8 mouse cellular contexts compared by ENCODE assay signal in genomic region chr1:75192452-75192851, GRCm38 (mm10). TPM values are rescaled to one million over a fixed set of nuclear protein-coding genes. Genes with fewer than 3 reads are reported as not detected.
DNase-seq lines count a peak whose midpoint lies in the region; ATAC-seq and TF ChIP-seq lines count a peak whose summit lies in the region.

No protein-coding gene starts in this region.

- H3K4me1 ChIP-seq in ES-E14 (ENCODE audit: control insufficient read depth in 2 of 2, insufficient read depth in 2 of 2, low read length in 2 of 2, poor library complexity in 1 of 2) = peaks cover 2 to 6% of the 10 kb centered on the region in 2 experiments; a peak in 1 of 4 replicates
- H3K4me1 ChIP-seq in embryonic fibroblast, embryonic 13.5 days (ENCODE audit: control insufficient read depth, insufficient read depth, low read length) = 0 out of 2 replicates have a peak, but pooled peaks cover 5% of the 10 kb centered on the region
- peaks cover 27% of the 10 kb centered on the region for H3K4me1 ChIP-seq in hindbrain, embryonic 13.5 days (replicated peaks)
- peaks cover 13% of the 10 kb centered on the region for H3K4me1 ChIP-seq in liver, adult 2 months (ENCODE audit: control insufficient read depth, insufficient read depth, low read length)
- peaks cover 27% of the 10 kb centered on the region for H3K4me1 ChIP-seq in midbrain, embryonic 15.5 days

- whole genome bisulfite sequencing in hindbrain, embryonic 13.5 days = under 1% methylated on average over 19 of the region's 19 CpGs
- under 1% methylated on average over 19 of the region's 19 CpGs for WGBS in liver, adult 2 months
- under 1% methylated on average over 19 of the region's 19 CpGs for WGBS in midbrain, embryonic 15.5 days

- H3K27me3 ChIP-seq in hindbrain, embryonic 13.5 days = no peaks in the 10 kb centered on the region
- H3K27me3 ChIP-seq in liver, adult 2 months (ENCODE audit: control insufficient read depth, insufficient read depth, low read length) = no peaks in the 10 kb centered on the region
- no peaks in the 10 kb centered on the region for H3K27me3 ChIP-seq in midbrain, embryonic 15.5 days (replicated peaks)

- peaks cover 11% of the 10 kb centered on the region for H3K36me3 ChIP-seq in ES-E14 (ENCODE audit: control insufficient read depth, insufficient read depth, low read length, poor library complexity, severe bottlenecking)
- peaks cover 52% of the 10 kb centered on the region for H3K36me3 ChIP-seq in hindbrain, embryonic 13.5 days
- H3K36me3 ChIP-seq in liver, adult 2 months (ENCODE audit: control insufficient read depth, insufficient read depth, low read length) = peaks cover 34% of the 10 kb centered on the region
- H3K36me3 ChIP-seq in midbrain, embryonic 15.5 days (replicated peaks) = peaks cover 9% of the 10 kb centered on the region

- peak overlapping the region; percentile 88 to 89 for H3K4me3 ChIP-seq in ES-E14 (ENCODE audit: insufficient read depth in 1 of 2, low read depth in 1 of 2, low read length in 2 of 2, poor library complexity in 1 of 2, severe bottlenecking in 1 of 2)
- H3K4me3 ChIP-seq in embryonic fibroblast, embryonic 13.5 days (ENCODE audit: insufficient read depth, low read length) = peak overlapping the region; percentile 74
- peak overlapping the region; percentile 78 for H3K4me3 ChIP-seq in hindbrain, embryonic 13.5 days
- H3K4me3 ChIP-seq in liver, adult 2 months (ENCODE audit: insufficient read depth, low read depth, low read length) = peak overlapping the region; percentile 86
- H3K4me3 ChIP-seq in midbrain, embryonic 15.5 days = peak overlapping the region; percentile 69

- ATAC-seq in cerebellum, adult (ENCODE audit: insufficient number of reproducible peaks, low FRiP score, low TSS enrichment) = 0 out of 2 replicates have a peak, but pooled peaks have one; percentile 13
- peak; percentile 4; the same call in 1 of the 2 replicates for ATAC-seq in hindbrain, embryonic 13.5 days (ENCODE audit: low FRiP score)
- ATAC-seq in midbrain, embryonic 15.5 days (replicated peaks) = peak; percentile 32

- H3K79me2 ChIP-seq in liver, adult 2 months (ENCODE audit: control insufficient read depth, insufficient read depth, low read length) = peaks cover 16% of the 10 kb centered on the region; the same call in 1 of the 2 replicates

- in situ Hi-C loops in ES-E14 (cut with MboI; ENCODE audit: low sequenced_read_pairs in 2 of 2, unreplicated experiment in 2 of 2) = no loop called here

- H3K27ac ChIP-seq in ES-E14 (ENCODE audit: insufficient read depth, low read depth, low read length, poor library complexity, severe bottlenecking) = peak overlapping the region; percentile 23
- H3K27ac ChIP-seq in embryonic fibroblast, embryonic 13.5 days (ENCODE audit: insufficient read depth, low read length) = peak overlapping the region; percentile 90
- peak overlapping the region; percentile 96 for H3K27ac ChIP-seq in hindbrain, embryonic 13.5 days
- peak overlapping the region; percentile 93 for H3K27ac ChIP-seq in liver, adult 2 months (replicated peaks; ENCODE audit: insufficient read depth, low read depth, low read length)
- H3K27ac ChIP-seq in midbrain, embryonic 15.5 days = peak overlapping the region; percentile 95

- no peak; the same call in none of the 2 replicates for TF ChIP-seq POLR2A in embryonic fibroblast, embryonic 13.5 days (IDR thresholded peaks at IDR 0.05; ENCODE audit: low read depth, low read length)
- TF ChIP-seq POLR2A in liver, adult 2 months (IDR thresholded peaks at IDR 0.05; ENCODE audit: extremely low read depth, insufficient read depth, low read length) = 0 out of 2 replicates have a peak, but pooled peaks have one; percentile 29

- no peak for TF ChIP-seq CTCF in embryonic fibroblast, embryonic 13.5 days (IDR thresholded peaks at IDR 0.05; ENCODE audit: borderline replicate concordance, insufficient read depth, low read length)
- TF ChIP-seq CTCF in liver, adult 2 months (IDR thresholded peaks at IDR 0.05; ENCODE audit: low read depth, low read length) = no peak

- H3K4me2 ChIP-seq in hindbrain, embryonic 13.5 days = peak overlapping the region; percentile 94
- H3K4me2 ChIP-seq in midbrain, embryonic 15.5 days = peak overlapping the region; percentile 75

- DNase-seq in cerebellum, adult 11 months = no peak
- DNase-seq in ES-E14 (ENCODE audit: low read depth, low spot score) = no peak
- DNase-seq in liver, adult 2 months (ENCODE audit: extremely low read depth, low read depth, low spot score) = peak; percentile 81
- DNase-seq in right cerebral cortex, postnatal 14 days = no peak

- H3K9ac ChIP-seq in ES-E14 (ENCODE audit: insufficient read depth, low read depth, low read length, poor library complexity, severe bottlenecking) = peak overlapping the region; percentile 87
- peak overlapping the region; percentile 85 for H3K9ac ChIP-seq in hindbrain, embryonic 13.5 days
- peak overlapping the region; percentile 89 for H3K9ac ChIP-seq in liver, adult 2 months (ENCODE audit: low read depth, low read length)
- H3K9ac ChIP-seq in midbrain, embryonic 15.5 days = peak overlapping the region; percentile 55

- H3K9me3 ChIP-seq in ES-E14 (ENCODE audit: control insufficient read depth, insufficient read depth, low read depth, low read length) = no peaks in the 10 kb centered on the region
- no peaks in the 10 kb centered on the region for H3K9me3 ChIP-seq in hindbrain, embryonic 13.5 days
- H3K9me3 ChIP-seq in midbrain, embryonic 15.5 days = no peaks in the 10 kb centered on the region

TF ChIP-seq in ES-E14, 5 proteins besides CTCF, POLR2A, EP300 and RAD21:
- TF ChIP-seq MAFK (IDR thresholded peaks at IDR 0.05; ENCODE audit: insufficient read depth, low read depth, low read length) = no peak

RNA-seq across cellular contexts. Expression of gene Atg9a, which starts 0.5 kb away (rescaled TPM):
- total RNA-seq in ES-E14 (2012; rRNA removed) = 17.2 and 24.4 TPM in 2 replicates
- polyA plus RNA-seq in embryonic fibroblast, embryonic 13.5 days (2011; ENCODE audit: insufficient read length, low read depth, missing spikeins) = 31.1 and 32.6 TPM in 2 replicates
- 44.7 and 47.7 TPM in 2 replicates for polyA plus RNA-seq in hindbrain, embryonic 13.5 days (2015; fragmentation: Nextera tagmentation; extraction: Ambion mirVana)
- total RNA-seq in liver, adult 2 months (2014; rRNA removed) = 23.5 and 35.8 TPM in 2 replicates
- polyA plus RNA-seq in liver, adult 2 months (2012; rRNA removed) = 75.0 and 75.4 TPM in 2 replicates
- 59.2 and 63.3 TPM in 2 replicates for polyA plus RNA-seq in midbrain, embryonic 15.5 days (2015; fragmentation: Nextera tagmentation; extraction: Ambion mirVana)

RNA-seq across cellular contexts. Expression of gene Ankzf1, which starts 0.5 kb away (rescaled TPM):
- 23.0 and 42.5 TPM in 2 replicates for total RNA-seq in ES-E14 (2012; rRNA removed)
- 10.1 and 15.6 TPM in 2 replicates for polyA plus RNA-seq in embryonic fibroblast, embryonic 13.5 days (2011; ENCODE audit: insufficient read length, low read depth, missing spikeins)
- polyA plus RNA-seq in hindbrain, embryonic 13.5 days (2015; fragmentation: Nextera tagmentation; extraction: Ambion mirVana) = 23.4 and 24.5 TPM in 2 replicates
- 17.7 and 19.5 TPM in 2 replicates for total RNA-seq in liver, adult 2 months (2014; rRNA removed)
- polyA plus RNA-seq in liver, adult 2 months (2012; rRNA removed) = 12.5 and 16.6 TPM in 2 replicates
- polyA plus RNA-seq in midbrain, embryonic 15.5 days (2015; fragmentation: Nextera tagmentation; extraction: Ambion mirVana) = 27.6 and 27.7 TPM in 2 replicates

RNA-seq across cellular contexts. Expression of gene Abcb6, which starts 12.3 kb away (rescaled TPM):
- total RNA-seq in ES-E14 (2012; rRNA removed) = 41.0 and 54.3 TPM in 2 replicates
- 7.0 and 13.4 TPM in 2 replicates for polyA plus RNA-seq in embryonic fibroblast, embryonic 13.5 days (2011; ENCODE audit: insufficient read length, low read depth, missing spikeins)
- polyA plus RNA-seq in hindbrain, embryonic 13.5 days (2015; fragmentation: Nextera tagmentation; extraction: Ambion mirVana) = 38.4 and 40.3 TPM in 2 replicates
- total RNA-seq in liver, adult 2 months (2014; rRNA removed) = 56.1 and 66.6 TPM in 2 replicates
- 88.7 and 106 TPM in 2 replicates for polyA plus RNA-seq in liver, adult 2 months (2012; rRNA removed)
- polyA plus RNA-seq in midbrain, embryonic 15.5 days (2015; fragmentation: Nextera tagmentation; extraction: Ambion mirVana) = 45.7 and 46.0 TPM in 2 replicates

RNA-seq across cellular contexts. Expression of gene Glb1l, which starts 18.2 kb away (rescaled TPM):
- 5.8 and 7.6 TPM in 2 replicates for total RNA-seq in ES-E14 (2012; rRNA removed)
- 25.1 and 34.3 TPM in 2 replicates for polyA plus RNA-seq in embryonic fibroblast, embryonic 13.5 days (2011; ENCODE audit: insufficient read length, low read depth, missing spikeins)
- polyA plus RNA-seq in hindbrain, embryonic 13.5 days (2015; fragmentation: Nextera tagmentation; extraction: Ambion mirVana) = 19.9 and 22.5 TPM in 2 replicates
- total RNA-seq in liver, adult 2 months (2014; rRNA removed) = 3.7 and 4.8 TPM in 2 replicates
- polyA plus RNA-seq in liver, adult 2 months (2012; rRNA removed) = 2.1 and 2.5 TPM in 2 replicates
- 21.8 and 24.0 TPM in 2 replicates for polyA plus RNA-seq in midbrain, embryonic 15.5 days (2015; fragmentation: Nextera tagmentation; extraction: Ambion mirVana)

RNA-seq across cellular contexts. Expression of gene Stk16, which starts 18.2 kb away (rescaled TPM):
- total RNA-seq in ES-E14 (2012; rRNA removed) = 63.6 and 103 TPM in 2 replicates
- polyA plus RNA-seq in embryonic fibroblast, embryonic 13.5 days (2011; ENCODE audit: insufficient read length, low read depth, missing spikeins) = 57.3 and 59.4 TPM in 2 replicates
- polyA plus RNA-seq in hindbrain, embryonic 13.5 days (2015; fragmentation: Nextera tagmentation; extraction: Ambion mirVana) = 138 and 145 TPM in 2 replicates
- total RNA-seq in liver, adult 2 months (2014; rRNA removed) = 57.3 and 63.5 TPM in 2 replicates
- 190 and 221 TPM in 2 replicates for polyA plus RNA-seq in liver, adult 2 months (2012; rRNA removed)
- polyA plus RNA-seq in midbrain, embryonic 15.5 days (2015; fragmentation: Nextera tagmentation; extraction: Ambion mirVana) = 156 and 169 TPM in 2 replicates

Comparison
In these comparisons a context has a peak if more than half of its experiments do, and no peak if none do; other contexts are left out.
1. H3K27ac ChIP-seq: peak in every context shown above with its lines; median percentile 96 in hindbrain, embryonic 13.5 days; 95 in midbrain, embryonic 15.5 days; 93 in liver, adult 2 months; 90 in embryonic fibroblast, embryonic 13.5 days; 23 in ES-E14.